Mouse (Mus musculus) bone marrow, adult 2 months (tissue): ENCODE measurements around the gene Mon2. TPM values are rescaled to one million over a fixed set of nuclear protein-coding genes. Genes with fewer than 3 reads are reported as not detected.

Experiments used
- H3K27ac ChIP-seq: fragments of 200-500 bp; 2 replicates; pipeline ENCODE4 v1.5.1; 2012; ENCODE audit warnings: low read depth, mild to moderate bottlenecking, control low read depth, inconsistent platforms, low read length; ENCODE audit not compliant: control insufficient read depth, poor library complexity, insufficient read depth
- H3K4me1 ChIP-seq: fragments of 200-500 bp; 2 replicates; pipeline ENCODE4 v1.6.1; 2011; ENCODE audit warnings: low read length; ENCODE audit not compliant: control insufficient read depth, insufficient read depth
- H3K4me3 ChIP-seq: fragments of 200-500 bp; replicated peaks from 2 replicates; pipeline ENCODE3; 2011; ENCODE audit warnings: mild to moderate bottlenecking, low read depth, low read length, control low read depth; ENCODE audit not compliant: control insufficient read depth
- CTCF ChIP-seq: fragments of 200-500 bp; IDR thresholded peaks from 2 replicates; pipeline ENCODE4 v1.5.1; 2011; ENCODE audit warnings: low read length, control low read depth; ENCODE audit not compliant: control insufficient read depth, insufficient read depth
- POLR2A ChIP-seq: fragments of 200-500 bp; IDR thresholded peaks from 2 replicates; pipeline ENCODE4 v1.6.1; 2011; ENCODE audit warnings: low read depth, mild to moderate bottlenecking, control low read depth, low read length, borderline replicate concordance; ENCODE audit not compliant: control insufficient read depth
- WGBS: fragments of 180-500 bp; shearing (Covaris S2); methylation state at CpG from one replicate; pipeline ENCODE4 v1.1.7; 2018; 5-methylcytosine and 5-hydroxymethylcytosine counted together
- polyA plus RNA-seq: library from polyadenylated mRNA; stranded (reverse); fragments of >200 nt; gene quantifications from 2 replicates; pipeline ENCODE4 v1.2.4, GENCODE M21; 2011; ENCODE audit warnings: low replicate concordance; ENCODE audit not compliant: missing spikeins, insufficient read depth, insufficient read length

Gene Mon2
- polyA plus RNA-seq, 1 experiment, result 24.4 TPM

DNA sequence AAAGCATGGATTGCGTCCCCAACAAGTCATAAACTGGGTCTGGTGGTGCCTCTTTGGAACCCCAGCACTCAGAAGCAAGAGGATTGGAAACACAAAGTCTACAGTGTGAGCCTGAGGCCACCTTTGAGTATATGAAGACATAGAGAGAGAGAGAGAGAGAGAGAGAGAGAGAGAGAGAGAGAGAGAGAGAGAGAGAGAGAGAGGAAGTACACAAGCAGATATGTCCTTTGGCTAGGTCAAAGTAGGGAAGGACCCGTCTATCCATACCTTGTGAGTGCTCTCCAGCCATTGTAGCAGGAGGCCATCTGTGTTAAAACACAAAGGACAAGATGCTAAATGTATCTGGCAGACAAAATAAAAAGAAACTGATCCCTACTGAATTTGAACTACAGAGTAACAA is 118.4 kb downstream of the Mon2 start:
- Histone ChIP-seq H3K4me3 (no peak overlapping the region), H3K27ac (no peak overlapping the region), H3K4me1 (no peaks in the 10 kb centered on the region)
- TF ChIP-seq CTCF (no peak), POLR2A (no peak)
- WGBS, result 65% methylated on average over 2 of the region's 2 CpGs

DNA sequence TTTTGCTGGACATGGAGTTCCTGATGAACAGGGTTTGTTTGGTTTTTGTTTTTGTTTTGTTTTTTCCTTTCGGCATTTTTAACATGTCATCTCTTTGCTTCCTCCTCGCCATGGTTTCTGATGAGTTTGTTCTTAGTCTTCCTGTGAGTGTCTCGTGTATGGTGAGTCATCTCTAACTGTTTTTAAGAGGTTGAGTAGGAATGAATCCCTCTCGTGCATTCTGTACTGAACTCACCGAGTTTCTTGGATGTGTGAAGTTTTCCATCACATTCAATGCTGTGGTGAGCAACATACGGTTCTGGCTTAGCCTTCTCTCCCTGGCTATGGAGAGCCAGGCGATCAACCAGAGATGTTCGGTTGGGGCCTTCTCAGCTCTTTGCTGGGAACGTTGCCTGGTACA is 122.7 kb downstream of the Mon2 start:
- TF ChIP-seq POLR2A (no peak), CTCF (no peak)
- no peak overlapping the region for H3K27ac ChIP-seq
- no peak overlapping the region for H3K4me3 ChIP-seq
- WGBS, result 73% methylated on average over 9 of the region's 9 CpGs
- H3K4me1 ChIP-seq, result no peaks in the 10 kb centered on the region

DNA sequence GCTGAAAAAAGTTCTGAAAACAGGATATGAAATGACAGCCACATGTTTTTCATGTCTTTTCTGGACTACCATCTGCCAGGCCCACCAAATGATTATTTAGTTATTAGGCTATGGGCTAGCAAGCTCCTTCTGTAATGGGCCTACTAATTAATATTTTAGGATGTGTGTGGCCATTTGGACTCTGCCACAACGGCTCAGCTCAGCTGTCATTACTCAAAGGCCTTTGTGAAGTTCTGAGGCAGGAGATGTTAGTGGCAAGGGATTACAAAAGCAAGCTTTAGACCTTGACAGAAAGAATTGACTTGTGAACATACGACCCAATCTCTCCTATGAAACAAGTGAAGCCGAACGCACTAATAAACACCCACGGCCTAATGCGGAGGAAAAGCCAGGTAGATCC is 125.3 kb downstream of the Mon2 start:
- WGBS, result 89% methylated on average over 6 of the region's 6 CpGs
- Histone ChIP-seq H3K4me1 (no peaks in the 10 kb centered on the region), H3K27ac (no peak overlapping the region), H3K4me3 (no peak overlapping the region)
- TF ChIP-seq CTCF (no peak), POLR2A (no peak)

DNA sequence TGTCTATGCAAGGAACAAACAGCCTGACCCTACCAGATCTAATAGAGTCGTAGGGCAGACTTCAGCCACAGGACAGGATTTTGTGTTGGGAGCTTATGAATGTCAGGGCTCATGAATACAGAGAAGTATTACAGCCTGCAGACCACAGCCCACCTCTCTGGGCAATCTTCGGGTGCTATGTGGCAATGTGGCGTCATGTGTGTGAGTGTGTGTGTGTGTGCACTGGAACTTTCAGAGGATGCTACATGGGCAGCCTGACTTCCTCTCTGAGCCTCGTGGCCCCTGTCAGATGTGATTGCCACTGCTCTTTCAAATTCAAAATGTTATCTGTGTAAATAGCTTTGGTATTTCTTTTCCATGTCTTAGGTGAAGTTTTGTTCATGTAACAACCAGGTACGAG is 131.4 kb downstream of the Mon2 start:
- TF ChIP-seq CTCF (no peak), POLR2A (no peak)
- 28% methylated on average over 5 of the region's 5 CpGs for WGBS
- no peak overlapping the region for H3K27ac ChIP-seq
- H3K4me1 ChIP-seq, result no peaks in the 10 kb centered on the region
- no peak overlapping the region for H3K4me3 ChIP-seq

GRCm38 (mm10) chr10:122943824-122944223 is 132.5 kb downstream of the Mon2 start:
- no peak for TF ChIP-seq POLR2A
- TF ChIP-seq CTCF, result no peak
- Histone ChIP-seq H3K27ac (no peak overlapping the region), H3K4me3 (no peak overlapping the region), H3K4me1 (no peaks in the 10 kb centered on the region)
- 60% methylated on average over 6 of the region's 6 CpGs for WGBS

DNA sequence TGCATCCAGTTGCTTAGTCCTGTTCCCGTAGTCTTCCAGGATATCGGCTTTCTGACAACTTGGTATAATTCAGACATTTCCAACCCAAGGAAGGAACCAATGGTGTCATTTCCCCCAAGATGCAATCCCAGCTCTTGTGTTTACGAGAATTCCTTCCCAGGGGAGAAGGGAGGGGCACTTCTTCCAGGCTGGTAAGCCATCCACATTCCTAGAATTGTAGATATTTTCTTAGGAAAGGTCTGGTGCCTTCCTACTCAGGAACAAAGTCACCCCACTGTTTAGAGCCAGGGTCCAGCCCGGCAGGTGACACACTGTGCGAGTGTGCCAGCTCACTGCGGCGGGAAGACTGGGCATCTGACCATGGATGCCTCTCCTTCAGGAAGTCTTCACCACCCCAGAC is 133.5 kb downstream of the Mon2 start:
- Histone ChIP-seq H3K27ac (no peak overlapping the region), H3K4me1 (no peaks in the 10 kb centered on the region), H3K4me3 (no peak overlapping the region)
- WGBS, result 87% methylated on average over 7 of the region's 7 CpGs
- TF ChIP-seq CTCF, result no peak
- no peak for TF ChIP-seq POLR2A

Other genes with a start within 250 kb of the Mon2 start
- 110 and 125 TPM in 2 replicates for gene Usp15, start 120.5 kb upstream of the Mon2 start, polyA plus RNA-seq
- gene Fam19a2, start 187.5 kb upstream of the Mon2 start, polyA plus RNA-seq, result not detected in 2 replicates